Mouse (Mus musculus) neural tube, embryonic 14.5 days (tissue): ENCODE data around the gene Cbarp. TPM values are rescaled to one million over a fixed set of nuclear protein-coding genes. Genes with fewer than 3 reads are reported as not detected.

Source experiments
- ATAC-seq: fragments of 200-750 bp; cut with Nextera tagmentation; 2 replicates; pipeline ENCODE4 v1.8.0; 2017; ENCODE audit warnings: low read depth, mild to moderate bottlenecking, moderate TSS enrichment, moderate library complexity
- H3K27ac ChIP-seq: fragments of 300-500 bp; sonication (generic); 2 replicates; pipeline ENCODE4 v1.5.1; 2014; ENCODE audit warnings: low read depth, mild to moderate bottlenecking, control low read depth, low read length, moderate library complexity, mixed read lengths
- H3K27me3 ChIP-seq: fragments of 300-500 bp; sonication (generic); 2 replicates; pipeline ENCODE4 v1.6.1; 2014; ENCODE audit warnings: low read length; ENCODE audit not compliant: control insufficient read depth, insufficient read depth
- H3K36me3 ChIP-seq: fragments of 300-500 bp; sonication (generic); 2 replicates; pipeline ENCODE4 v1.6.1; 2014; ENCODE audit warnings: low read length, mixed read lengths; ENCODE audit not compliant: control insufficient read depth, insufficient read depth
- H3K4me1 ChIP-seq: fragments of 300-500 bp; sonication (generic); 2 replicates; pipeline ENCODE4 v1.6.1; 2014; ENCODE audit warnings: low read length; ENCODE audit not compliant: control insufficient read depth, insufficient read depth
- H3K4me2 ChIP-seq: fragments of 300-500 bp; sonication (generic); 2 replicates; pipeline ENCODE4 v1.6.1; 2014; ENCODE audit warnings: mild to moderate bottlenecking, low read depth, low read length, control low read depth
- H3K4me3 ChIP-seq: fragments of 300-500 bp; sonication (generic); 2 replicates; pipeline ENCODE4 v1.5.1; 2014; ENCODE audit warnings: low read depth, low read length, control low read depth, mixed read lengths
- H3K9ac ChIP-seq: fragments of 300-500 bp; sonication (generic); replicated peaks from 2 replicates; pipeline ENCODE4 v1.6.1; 2014; ENCODE audit warnings: low read depth, mild to moderate bottlenecking, control low read depth, low read length, mixed read lengths
- H3K9me3 ChIP-seq: fragments of 300-500 bp; sonication (generic); 2 replicates; pipeline ENCODE4 v1.6.1; 2016; ENCODE audit warnings: low read length; ENCODE audit not compliant: control insufficient read depth
- WGBS: fragments of 180-500 bp; shearing (Covaris S2); extraction: QIAGEN DNeasy Blood & Tissue Kit; methylation state at CpG from one replicate; pipeline ENCODE4 v1.1.7; 2014; 5-methylcytosine and 5-hydroxymethylcytosine counted together
- polyA plus RNA-seq: library from polyadenylated mRNA; unstranded; fragments of >200 nt; fragmentation: Nextera tagmentation; extraction: Ambion mirVana; gene quantifications from 2 replicates; pipeline ENCODE4 v1.2.1, GENCODE M21; 2014

The Cbarp gene
- polyA plus RNA-seq, 1 experiment from 2014 or later = 101 TPM

DNA sequence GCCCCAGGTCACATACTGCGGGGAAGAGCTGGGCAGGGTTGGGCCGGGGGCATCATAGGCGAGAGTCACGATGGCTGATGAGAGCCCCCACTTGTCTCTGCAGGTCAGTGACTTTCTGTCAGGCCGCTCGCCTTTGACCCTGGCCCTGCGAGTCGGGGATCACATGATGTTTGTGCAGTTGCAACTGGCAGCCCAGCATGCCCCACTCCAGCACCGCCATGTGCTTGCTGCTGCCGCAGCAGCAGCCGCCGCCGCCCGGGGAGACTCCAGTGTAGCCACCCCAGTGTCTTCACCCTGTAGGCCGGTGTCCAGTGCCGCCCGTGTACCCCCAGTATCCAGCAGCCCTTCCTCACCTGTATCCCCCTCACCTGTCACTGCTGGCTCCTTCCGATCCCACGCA is 13.1 kb upstream of the Cbarp start:
- Histone ChIP-seq H3K27ac (0 out of 2 replicates have a peak overlapping the region, but pooled peaks have one; percentile 24), H3K4me1 (peaks cover 39% of the 10 kb centered on the region), H3K4me2 (peak overlapping the region; percentile 98; the same call in 1 of the 2 replicates), H3K36me3 (peaks cover 62% of the 10 kb centered on the region), H3K9me3 (no peaks in the 10 kb centered on the region), H3K27me3 (no peaks in the 10 kb centered on the region), H3K4me3 (no peak overlapping the region), H3K9ac (peak overlapping the region; percentile 18; the same call in 1 of the 2 replicates)
- WGBS = 85% methylated on average over 19 of the region's 19 CpGs
- no peak for ATAC-seq

DNA sequence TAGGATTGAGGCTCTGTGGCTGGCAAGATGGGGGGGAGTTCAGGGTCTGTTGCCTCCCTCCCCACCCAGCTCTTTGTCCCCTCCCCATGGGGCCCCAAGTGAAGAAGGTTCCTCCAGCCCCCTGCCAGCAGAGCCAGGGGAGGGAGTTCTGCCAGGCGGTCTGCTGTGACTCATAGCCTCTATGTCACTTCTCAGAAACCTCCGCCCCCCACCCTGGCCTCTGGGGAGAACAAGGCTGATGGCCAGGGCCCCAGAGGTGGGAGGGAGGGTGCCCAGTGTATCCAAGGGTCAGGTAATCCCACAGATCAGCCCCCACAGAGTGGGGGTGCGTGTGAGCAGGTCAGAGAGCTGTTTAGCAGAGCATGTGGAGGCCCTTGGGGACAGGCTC is 12.2 kb upstream of the Cbarp start:
- Histone ChIP-seq H3K27me3 (no peaks in the 10 kb centered on the region), H3K9ac (peak overlapping the region; percentile 100), H3K27ac (peak overlapping the region; percentile 100; the same call in 1 of the 2 replicates), H3K4me2 (peak overlapping the region; percentile 98), H3K36me3 (peaks cover 62% of the 10 kb centered on the region), H3K4me3 (peak overlapping the region; percentile 99), H3K9me3 (no peaks in the 10 kb centered on the region), H3K4me1 (peaks cover 39% of the 10 kb centered on the region)
- no peak for ATAC-seq
- WGBS = 58% methylated on average over 3 of the region's 3 CpGs

DNA sequence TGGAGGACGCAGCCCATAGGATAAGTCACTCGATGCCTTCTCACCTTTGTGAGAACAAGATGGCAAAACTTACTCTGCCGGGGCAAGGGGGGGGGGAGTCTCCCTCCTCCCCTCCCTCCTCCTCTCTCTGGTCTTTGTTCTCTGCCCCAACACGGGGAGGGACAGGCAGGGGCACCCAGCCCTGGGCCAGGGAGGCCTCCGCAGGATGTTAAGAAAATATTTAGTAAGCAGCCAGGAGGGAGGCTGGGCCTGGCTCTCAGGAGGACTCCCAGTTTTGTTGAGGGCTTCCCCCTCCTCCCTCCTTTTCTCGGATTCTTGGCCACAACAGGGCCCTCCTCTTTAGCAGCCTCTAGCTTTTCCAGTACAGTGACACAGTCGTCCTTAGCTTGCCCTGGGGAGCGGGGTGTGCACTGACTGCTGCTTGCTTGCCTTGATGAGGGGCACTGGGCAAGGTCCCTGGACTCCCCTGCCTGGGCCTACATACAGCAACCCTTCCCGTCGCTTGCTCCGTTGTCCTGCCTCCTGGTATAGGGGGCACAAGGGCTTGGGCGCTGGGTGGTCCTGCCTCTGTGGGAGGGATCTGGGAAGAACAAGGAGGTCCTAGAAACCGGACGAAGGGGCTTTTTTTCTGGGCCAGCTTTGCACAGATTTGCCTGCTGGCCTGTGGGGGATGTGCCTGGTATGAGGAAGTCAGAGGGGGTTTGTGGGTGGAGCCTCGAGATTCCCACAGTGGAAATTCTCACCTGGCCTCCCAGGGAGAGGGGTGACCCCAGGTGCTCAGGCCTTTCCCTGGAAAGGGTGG is 11.6 kb upstream of the Cbarp start:
- peak overlapping the region; percentile 100 for H3K27ac ChIP-seq
- no peak for ATAC-seq
- H3K9me3 ChIP-seq = no peaks in the 10 kb centered on the region
- 4% methylated on average over 15 of the region's 15 CpGs for WGBS
- H3K4me1 ChIP-seq = peaks cover 40% of the 10 kb centered on the region
- peaks cover 57% of the 10 kb centered on the region for H3K36me3 ChIP-seq
- peak overlapping the region; percentile 100 for H3K9ac ChIP-seq
- H3K27me3 ChIP-seq = no peaks in the 10 kb centered on the region
- peak overlapping the region; percentile 98 for H3K4me2 ChIP-seq
- peak overlapping the region; percentile 99 for H3K4me3 ChIP-seq

DNA sequence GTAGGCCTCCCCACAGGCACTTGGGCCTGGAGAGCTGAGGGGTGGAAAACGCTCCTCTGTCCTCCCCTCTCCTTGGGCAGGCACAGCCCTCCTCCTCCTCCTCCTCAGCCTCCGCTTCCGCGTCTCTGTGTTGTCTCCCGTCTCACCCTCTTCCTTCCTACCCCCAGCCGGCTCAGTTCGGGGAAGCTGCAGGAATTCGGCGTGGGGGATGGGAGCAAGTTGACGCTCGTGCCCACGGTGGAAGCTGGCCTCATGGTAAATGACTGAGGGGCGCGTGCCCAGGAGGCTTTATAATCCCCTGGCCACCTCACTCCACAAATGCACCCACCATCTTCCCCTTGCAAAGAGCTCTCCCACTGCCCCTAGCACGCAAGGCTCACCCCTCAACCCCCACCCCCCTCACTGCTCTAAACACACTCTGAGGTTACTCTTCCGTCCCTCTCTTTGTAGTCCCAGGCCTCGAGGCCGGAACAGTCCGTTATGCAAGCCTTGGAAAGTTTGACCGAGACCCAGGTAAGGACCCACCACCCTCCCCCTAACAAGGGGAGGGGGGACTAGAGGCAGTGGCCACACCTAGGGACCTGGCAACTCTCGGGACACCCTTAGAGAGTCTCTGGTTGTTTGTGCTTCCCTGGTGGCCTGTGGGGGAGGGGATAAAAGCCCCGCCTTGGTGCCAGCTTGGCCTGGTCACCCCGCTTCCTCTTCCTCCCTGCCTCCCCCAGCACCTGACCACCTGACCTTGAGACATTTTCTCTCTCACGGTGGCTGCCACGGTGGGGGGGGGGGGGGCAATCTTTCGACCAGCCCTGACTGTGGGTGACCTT is 10.8 kb upstream of the Cbarp start:
- Histone ChIP-seq H3K27ac (peak overlapping the region; percentile 100), H3K4me1 (peaks cover 37% of the 10 kb centered on the region), H3K27me3 (no peaks in the 10 kb centered on the region), H3K4me3 (peak overlapping the region; percentile 99), H3K9ac (peak overlapping the region; percentile 100), H3K9me3 (no peaks in the 10 kb centered on the region), H3K36me3 (peaks cover 48% of the 10 kb centered on the region), H3K4me2 (peak overlapping the region; percentile 98)
- no peak for ATAC-seq
- WGBS = under 1% methylated on average over 25 of the region's 26 CpGs

DNA sequence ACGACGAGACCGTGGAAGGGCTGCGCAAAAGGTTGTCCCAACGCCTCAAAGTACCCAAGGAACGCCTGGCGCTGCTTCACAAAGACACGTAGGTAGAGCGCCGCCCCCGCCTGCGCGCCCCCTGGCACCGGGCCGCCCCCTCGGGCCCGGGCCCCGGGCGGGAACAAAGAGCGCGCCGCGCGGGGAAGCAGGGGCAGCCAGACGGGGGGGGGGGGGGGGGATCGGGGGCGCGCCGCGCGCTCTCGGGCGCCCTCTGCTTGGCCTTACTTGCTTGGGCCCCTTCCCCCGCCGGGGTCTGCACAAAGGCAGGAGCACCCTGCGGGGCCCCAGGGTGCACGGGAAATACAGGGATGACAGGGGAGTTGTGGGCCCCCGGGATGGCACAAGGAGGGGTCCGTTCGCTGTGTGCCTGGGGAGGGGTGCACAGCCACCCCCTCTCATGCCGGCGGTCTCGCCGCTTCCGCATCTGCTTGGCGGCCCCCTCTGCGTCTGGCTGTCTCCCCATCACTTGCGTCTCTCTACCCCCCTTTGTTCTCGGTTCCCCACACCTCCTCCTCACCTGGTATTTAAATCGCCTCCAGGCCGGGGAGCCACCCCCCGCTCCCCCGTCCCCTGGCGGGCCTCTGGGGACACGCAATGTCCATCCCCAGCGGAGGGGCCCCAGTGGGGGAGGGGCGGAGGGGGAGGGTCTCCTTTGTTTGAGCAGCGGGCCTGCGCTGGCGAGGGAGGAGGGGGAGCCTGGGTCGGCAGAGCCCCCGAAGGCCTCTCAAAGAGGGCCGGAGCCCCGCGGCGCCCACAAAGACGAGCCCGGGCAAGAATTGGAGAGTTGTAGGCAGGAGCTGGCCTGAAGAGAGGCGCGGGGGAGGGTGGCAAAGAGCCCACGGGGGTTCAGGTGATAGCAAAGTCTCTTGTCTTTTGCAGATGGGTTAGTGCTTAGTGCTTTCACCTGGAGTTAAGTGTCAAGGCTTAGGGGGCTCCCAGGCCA is 9.9 kb upstream of the Cbarp start:
- under 1% methylated on average over 54 of the region's 71 CpGs for WGBS
- Histone ChIP-seq H3K27me3 (no peaks in the 10 kb centered on the region), H3K4me3 (peak overlapping the region; percentile 99), H3K4me1 (peaks cover 40% of the 10 kb centered on the region), H3K9me3 (no peaks in the 10 kb centered on the region), H3K4me2 (peak overlapping the region; percentile 98), H3K27ac (peak overlapping the region; percentile 100), H3K36me3 (peaks cover 49% of the 10 kb centered on the region), H3K9ac (peak overlapping the region; percentile 100)
- peak; percentile 2; the same call in 1 of the 2 replicates for ATAC-seq

DNA sequence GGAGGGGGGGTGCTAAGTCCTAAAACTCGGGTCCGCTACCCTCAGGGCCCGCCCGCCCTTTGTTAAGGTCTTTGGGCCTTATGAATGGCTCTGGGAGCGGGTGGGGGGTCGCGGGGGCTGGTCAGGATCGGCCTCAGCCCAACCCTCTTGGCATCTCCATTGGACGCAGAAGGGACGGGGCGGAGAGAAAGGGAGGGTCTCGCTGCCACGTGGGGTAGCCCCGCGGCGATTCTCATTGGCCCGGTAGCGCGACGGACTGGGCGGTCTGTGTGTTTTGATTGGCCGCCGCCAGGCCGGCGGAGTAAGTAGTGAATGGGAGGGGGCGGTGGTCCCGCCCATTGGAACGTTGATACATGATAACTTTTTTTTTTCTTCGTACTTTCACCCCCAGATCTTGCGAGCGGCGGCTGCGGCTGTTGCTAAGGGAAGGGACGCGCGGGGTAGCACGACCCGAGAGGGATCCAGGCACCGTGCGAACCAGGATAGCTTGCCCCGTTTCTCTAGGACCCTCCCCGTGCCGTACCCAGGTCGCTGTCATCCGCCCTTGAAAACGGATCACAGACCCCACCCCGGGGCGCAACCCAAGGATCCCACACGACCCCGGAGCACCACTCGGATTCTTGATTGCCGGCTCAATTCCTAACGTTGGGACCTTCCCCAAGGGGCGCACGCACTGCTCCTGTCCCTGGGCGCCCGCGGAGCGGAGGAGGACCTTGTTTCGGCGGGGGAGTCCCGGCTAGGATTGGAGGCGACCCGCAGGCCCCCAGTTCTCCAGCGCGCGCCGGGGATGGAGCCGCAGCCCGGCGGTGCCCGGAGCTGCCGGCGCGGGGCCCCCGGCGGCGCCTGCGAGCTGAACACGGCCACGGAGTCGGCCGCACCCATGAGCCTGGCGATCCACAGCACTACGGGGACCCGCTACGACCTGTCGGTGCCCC is 8.9 kb upstream of the Cbarp start:
- H3K9me3 ChIP-seq = no peaks in the 10 kb centered on the region
- H3K4me2 ChIP-seq = peak overlapping the region; percentile 98
- H3K36me3 ChIP-seq = peaks cover 48% of the 10 kb centered on the region
- H3K9ac ChIP-seq = peak overlapping the region; percentile 100
- H3K4me1 ChIP-seq = peaks cover 40% of the 10 kb centered on the region
- peak overlapping the region; percentile 99 for H3K4me3 ChIP-seq
- peak; percentile 86 for ATAC-seq
- no peaks in the 10 kb centered on the region for H3K27me3 ChIP-seq
- H3K27ac ChIP-seq = peak overlapping the region; percentile 100
- under 1% methylated on average over 84 of the region's 88 CpGs for WGBS

DNA sequence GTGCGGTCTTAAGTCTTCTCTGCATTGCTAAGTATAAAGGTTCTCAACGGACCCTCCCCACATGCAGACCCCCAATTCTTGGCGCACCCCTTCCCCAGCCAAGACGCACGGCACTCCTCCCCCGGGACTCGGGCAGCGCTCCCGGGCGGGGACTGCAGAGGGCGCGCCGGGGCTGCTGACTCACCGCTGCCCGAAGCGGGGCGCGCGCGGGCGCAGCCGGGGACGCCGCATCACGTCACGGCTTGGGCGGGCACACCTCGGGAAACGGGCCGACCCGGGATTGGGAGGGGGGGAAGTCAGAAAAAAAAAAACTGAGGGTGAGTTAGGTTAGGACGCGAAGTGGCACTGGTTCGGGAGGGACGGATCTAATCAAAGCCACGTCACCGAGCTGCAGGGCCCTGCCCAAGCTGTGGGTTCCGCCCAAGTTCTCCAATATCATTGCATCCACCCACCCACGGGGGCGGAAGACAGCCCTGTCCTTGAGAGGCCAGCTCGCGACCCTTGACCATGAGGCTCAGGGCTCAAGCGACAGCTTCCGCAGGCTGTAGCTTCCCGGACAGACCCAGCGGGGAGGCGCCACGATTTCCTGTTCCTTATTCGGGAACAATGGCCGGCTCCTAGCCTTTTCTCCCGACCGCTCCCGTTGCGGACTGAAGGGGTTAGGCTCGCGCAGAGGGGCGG is 8.1 kb upstream of the Cbarp start:
- Histone ChIP-seq H3K27me3 (no peaks in the 10 kb centered on the region), H3K4me3 (peak overlapping the region; percentile 99), H3K9ac (peak overlapping the region; percentile 100), H3K4me1 (peaks cover 32% of the 10 kb centered on the region), H3K36me3 (peaks cover 48% of the 10 kb centered on the region), H3K27ac (peak overlapping the region; percentile 100), H3K9me3 (no peaks in the 10 kb centered on the region), H3K4me2 (peak overlapping the region; percentile 98)
- WGBS = under 1% methylated on average over 56 of the region's 57 CpGs
- ATAC-seq = peak; percentile 44
